Comparison of ENCODE assay signal across 16 mouse cellular contexts in genomic region chr9:44740663-44741192, GRCm38 (mm10). TPM values are rescaled to one million over a fixed set of nuclear protein-coding genes. Genes with fewer than 3 reads are reported as not detected.
DNase-seq lines count a peak whose midpoint lies in the region; ATAC-seq and TF ChIP-seq lines count a peak whose summit lies in the region.
"Had no signal": no experiment of that assay in that cellular context is flagged by ENCODE, and none has a peak within 500 bp of the region (broad histone marks: within the 10 kb centered on the region; RNA-seq: fewer than 3 reads in every experiment).

No protein-coding gene starts in this region.

- ATAC-seq in lung, embryonic 14.5 days (ENCODE audit: insufficient read depth), result no peak
- ATAC-seq in liver, postnatal 0 days, result no peak
- ATAC-seq: forebrain, embryonic 15.5 days; intestine, embryonic 16.5 days had no signal

- no peak overlapping the region for H3K4me2 ChIP-seq in lung, embryonic 14.5 days
- H3K4me2 ChIP-seq in liver, postnatal 0 days (ENCODE audit: low read depth, low read length), result no peak overlapping the region
- H3K4me2 ChIP-seq: forebrain, embryonic 15.5 days; hindbrain, embryonic 12.5 days; neural tube, embryonic 15.5 days had no signal

- H3K79me2 ChIP-seq in heart, adult 2 months (replicated peaks; ENCODE audit: control insufficient read depth, insufficient read depth, low read length), result no peaks in the 10 kb centered on the region

- H3K36me3 ChIP-seq in heart, adult 2 months (ENCODE audit: control insufficient read depth, insufficient read depth, low read length), result peaks cover 2% of the 10 kb centered on the region
- peaks cover 39% of the 10 kb centered on the region for H3K36me3 ChIP-seq in lung, embryonic 14.5 days (ENCODE audit: insufficient read depth)
- H3K36me3 ChIP-seq in liver, postnatal 0 days (replicated peaks; ENCODE audit: insufficient read depth, low read length), result peaks cover 19% of the 10 kb centered on the region

- intact Hi-C loops in heart, adult 2 months (cut with DNase I), result no loop called here
- intact Hi-C loops in heart, postnatal 14 days (cut with DNase I), result no loop called here

- H3K4me3 ChIP-seq in heart, adult 2 months, result no peak overlapping the region
- no peak overlapping the region for H3K4me3 ChIP-seq in lung, embryonic 14.5 days (ENCODE audit: low read depth, low read length)
- H3K4me3 ChIP-seq in liver, postnatal 0 days (ENCODE audit: low read depth, low read length), result no peak overlapping the region
- H3K4me3 ChIP-seq: forebrain, embryonic 15.5 days; hindbrain, embryonic 12.5 days; neural tube, embryonic 15.5 days had no signal

- TF ChIP-seq EP300 in heart, adult 2 months (IDR thresholded peaks at IDR 0.05; ENCODE audit: insufficient read depth, low read depth, low read length), result no peak
- no peak for TF ChIP-seq EP300 in liver, postnatal 0 days (IDR thresholded peaks at IDR 0.05; ENCODE audit: low read depth)

- TF ChIP-seq CTCF in heart, adult 2 months (IDR thresholded peaks at IDR 0.05), result peak; percentile 47
- peak; percentile 21 for TF ChIP-seq CTCF in lung, embryonic 14.5 days (IDR thresholded peaks at IDR 0.05; ENCODE audit: low read depth)
- peak; percentile 42 for TF ChIP-seq CTCF in liver, postnatal 0 days (IDR thresholded peaks at IDR 0.05; ENCODE audit: low read depth)

- H3K27ac ChIP-seq in heart, adult 2 months, result no peak overlapping the region
- no peak overlapping the region for H3K27ac ChIP-seq in lung, embryonic 14.5 days (ENCODE audit: low read depth)
- no peak overlapping the region for H3K27ac ChIP-seq in liver, postnatal 0 days (ENCODE audit: low read depth)
- H3K27ac ChIP-seq: forebrain, embryonic 15.5 days; hindbrain, embryonic 12.5 days; neural tube, embryonic 15.5 days had no signal

- H3K9me3 ChIP-seq in lung, embryonic 14.5 days (ENCODE audit: low read depth, low read length), result 0 out of 2 replicates have a peak, but pooled peaks cover 3% of the 10 kb centered on the region
- no peaks in the 10 kb centered on the region for H3K9me3 ChIP-seq in liver, postnatal 0 days (ENCODE audit: low read length)
- H3K9me3 ChIP-seq: forebrain, embryonic 15.5 days; hindbrain, embryonic 12.5 days; neural tube, embryonic 15.5 days had no signal

- peaks cover 1% of the 10 kb centered on the region; the same call in 1 of the 2 replicates for H3K4me1 ChIP-seq in heart, adult 2 months (ENCODE audit: control insufficient read depth, insufficient read depth, low read length)
- 0 out of 2 replicates have a peak, but pooled peaks cover 5% of the 10 kb centered on the region for H3K4me1 ChIP-seq in lung, embryonic 14.5 days (ENCODE audit: insufficient read depth)
- no peaks in the 10 kb centered on the region for H3K4me1 ChIP-seq in liver, postnatal 0 days (ENCODE audit: insufficient read depth)
- H3K4me1 ChIP-seq: forebrain, embryonic 15.5 days; neural tube, embryonic 15.5 days had no signal

- no peaks in the 10 kb centered on the region for H3K27me3 ChIP-seq in heart, adult 2 months (ENCODE audit: control insufficient read depth, insufficient read depth, low read length)
- H3K27me3 ChIP-seq in lung, embryonic 14.5 days (ENCODE audit: insufficient read depth, low read length), result no peaks in the 10 kb centered on the region
- no peaks in the 10 kb centered on the region for H3K27me3 ChIP-seq in liver, postnatal 0 days (ENCODE audit: insufficient read depth, low read length)
- H3K27me3 ChIP-seq: forebrain, embryonic 15.5 days; hindbrain, embryonic 12.5 days; neural tube, embryonic 15.5 days had no signal

- no peak for TF ChIP-seq POLR2A in heart, adult 2 months (IDR thresholded peaks at IDR 0.05; ENCODE audit: insufficient read depth, low read depth, low read length)

- H3K9ac ChIP-seq in heart, adult 2 months (ENCODE audit: low read depth, low read length), result no peak overlapping the region
- H3K9ac ChIP-seq in lung, embryonic 14.5 days, result no peak overlapping the region
- no peak overlapping the region for H3K9ac ChIP-seq in liver, postnatal 0 days (replicated peaks)
- H3K9ac ChIP-seq: forebrain, embryonic 15.5 days; hindbrain, embryonic 12.5 days; neural tube, embryonic 15.5 days had no signal

- no peak for DNase-seq in heart, adult 2 months
- DNase-seq in heart, postnatal 14 days, result no peak
- no peak for DNase-seq in lung, embryonic 14.5 days
- no peak for DNase-seq in lung, adult 18-20 months
- DNase-seq in A20 (ENCODE audit: low read depth, low spot score), result peak; percentile 39
- DNase-seq in liver, postnatal 0 days, result no peak
- no peak for DNase-seq in cerebellum, postnatal 25 days
- DNase-seq in right cerebral cortex, postnatal 4 days, result no peak
- DNase-seq: adrenal gland, postnatal 25 days; cerebellum, adult 18-20 months; kidney, postnatal 10 days; lung, postnatal 10 days had no signal

- 97% methylated on average over 1 of the region's 1 CpGs for WGBS in heart, adult 2 months
- 84% methylated on average over 1 of the region's 1 CpGs for WGBS in lung, embryonic 14.5 days
- WGBS in liver, postnatal 0 days (ENCODE audit: insufficient replicate concordance), result 68% methylated on average over 1 of the region's 1 CpGs

RNA-seq across cellular contexts. Expression of gene Phldb1, which starts 5.7 kb away (rescaled TPM):
- total RNA-seq in heart, adult 2 months (2021), result 100 to 1,000 TPM; 104 to 108 TPM
- polyA plus RNA-seq in heart, adult 2 months (2012; rRNA removed), result 146 and 165 TPM in 2 replicates
- 100 to 1,000 TPM; 124 to 132 TPM for total RNA-seq in heart, postnatal 14 days (2021)
- 30.7 and 35.0 TPM in 2 replicates for polyA plus RNA-seq in lung, embryonic 14.5 days (2014; fragmentation: Nextera tagmentation; extraction: Ambion mirVana)
- 1.5 and 2.2 TPM in 2 replicates for polyA plus RNA-seq in liver, postnatal 0 days (2015; fragmentation: Nextera tagmentation; extraction: Ambion mirVana)

RNA-seq across cellular contexts. Expression of gene Arcn1, which starts 26.9 kb away (rescaled TPM):
- total RNA-seq in heart, adult 2 months (2021), result 10 to 100 TPM; 78.6 to 93.9 TPM
- polyA plus RNA-seq in heart, adult 2 months (2012; rRNA removed), result 28.2 and 57.5 TPM in 2 replicates
- 10 to 100 TPM; 80.1 to 88.6 TPM for total RNA-seq in heart, postnatal 14 days (2021)
- 224 and 239 TPM in 2 replicates for polyA plus RNA-seq in lung, embryonic 14.5 days (2014; fragmentation: Nextera tagmentation; extraction: Ambion mirVana)
- polyA plus RNA-seq in liver, postnatal 0 days (2015; fragmentation: Nextera tagmentation; extraction: Ambion mirVana), result 53.5 and 58.4 TPM in 2 replicates

RNA-seq across cellular contexts. Expression of gene Ift46, which starts 27.0 kb away (rescaled TPM):
- 10 to 100 TPM; 22.7 to 27.8 TPM for total RNA-seq in heart, adult 2 months (2021)
- polyA plus RNA-seq in heart, adult 2 months (2012; rRNA removed), result 28.3 and 36.1 TPM in 2 replicates
- total RNA-seq in heart, postnatal 14 days (2021), result 10 to 100 TPM; 32.7 to 41.8 TPM
- polyA plus RNA-seq in lung, embryonic 14.5 days (2014; fragmentation: Nextera tagmentation; extraction: Ambion mirVana), result 103 and 106 TPM in 2 replicates
- 23.6 and 24.5 TPM in 2 replicates for polyA plus RNA-seq in liver, postnatal 0 days (2015; fragmentation: Nextera tagmentation; extraction: Ambion mirVana)

RNA-seq across cellular contexts. Expression of gene Tmem25, which starts 58.4 kb away (rescaled TPM):
- total RNA-seq in heart, adult 2 months (2021), result 10 to 100 TPM; 10.6 to 10.9 TPM
- polyA plus RNA-seq in heart, adult 2 months (2012; rRNA removed), result 22.5 and 27.2 TPM in 2 replicates
- 10 to 100 TPM; 10.4 to 12.7 TPM for total RNA-seq in heart, postnatal 14 days (2021)
- polyA plus RNA-seq in lung, embryonic 14.5 days (2014; fragmentation: Nextera tagmentation; extraction: Ambion mirVana), result 0.80 and 0.85 TPM in 2 replicates
- 5.6 and 6.0 TPM in 2 replicates for polyA plus RNA-seq in liver, postnatal 0 days (2015; fragmentation: Nextera tagmentation; extraction: Ambion mirVana)
